In the genomic region with DNA sequence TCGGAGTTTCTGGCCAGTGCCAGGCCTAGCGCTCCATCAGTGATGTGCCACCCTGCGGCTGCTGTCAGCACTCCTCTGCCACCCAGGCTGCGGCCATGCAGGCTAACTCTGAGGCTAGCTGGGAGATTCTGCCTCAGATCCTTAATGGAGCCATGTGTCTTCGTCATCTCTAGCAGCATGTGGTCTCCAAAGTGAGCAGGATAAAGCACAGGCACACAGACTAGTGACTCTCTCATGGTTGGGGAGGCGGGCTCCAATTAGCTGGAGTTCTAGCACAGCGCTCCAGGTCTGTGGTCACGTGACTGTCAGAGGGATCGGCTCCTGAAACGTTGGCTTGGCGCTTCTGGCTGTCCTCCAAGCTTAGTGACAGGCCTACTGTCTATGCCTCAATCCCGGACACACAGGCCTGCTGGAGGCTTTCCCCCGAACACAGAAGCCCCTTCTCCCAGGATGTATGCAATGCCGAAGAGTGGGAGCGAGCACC, we compare ENCODE assay signal across 8 mouse cellular contexts.
DNase-seq lines count a peak whose midpoint lies in the region; ATAC-seq and TF ChIP-seq lines count a peak whose summit lies in the region.

No protein-coding gene starts in this region.

- H3K4me1 ChIP-seq in forebrain, embryonic 10.5 days: peaks cover 60% of the 10 kb centered on the region
- peaks cover 33% of the 10 kb centered on the region for H3K4me1 ChIP-seq in hindbrain, postnatal 0 days (ENCODE audit: insufficient read depth, low read length)

- TF ChIP-seq CTCF in hindbrain, postnatal 0 days (IDR thresholded peaks at IDR 0.05; ENCODE audit: low read depth): peak; percentile 54

- DNase-seq in right cerebral cortex, postnatal 10 days (ENCODE audit: low spot score in 2 of 2): peak; percentile 74 to 81
- DNase-seq in right cerebral cortex, adult 2 months (ENCODE audit: low spot score in 2 of 2): no peak
- no peak for DNase-seq in forebrain, embryonic 10.5 days (ENCODE audit: extremely low spot score, low spot score)
- DNase-seq in hindbrain, postnatal 0 days (ENCODE audit: low spot score): peak; percentile 83
- peak; percentile 14 for DNase-seq in retina, postnatal 7 days (ENCODE audit: low read depth, low spot score)
- no peak for DNase-seq in spleen, adult 18-20 months
- DNase-seq in kidney, adult 8-10 months: no peak
- DNase-seq in natural killer cell, adult 2 months (ENCODE audit: low spot score in 2 of 2): no peak

- no peak overlapping the region for H3K4me3 ChIP-seq in forebrain, embryonic 10.5 days
- no peak overlapping the region for H3K4me3 ChIP-seq in hindbrain, postnatal 0 days (ENCODE audit: low read length)

- H3K9me3 ChIP-seq in forebrain, embryonic 10.5 days: no peaks in the 10 kb centered on the region
- no peaks in the 10 kb centered on the region for H3K9me3 ChIP-seq in hindbrain, postnatal 0 days (ENCODE audit: low read length)

- no peak overlapping the region for H3K9ac ChIP-seq in hindbrain, postnatal 0 days (replicated peaks; ENCODE audit: low read length)

- H3K36me3 ChIP-seq in forebrain, embryonic 10.5 days (replicated peaks): peaks cover 27% of the 10 kb centered on the region
- H3K36me3 ChIP-seq in hindbrain, postnatal 0 days (ENCODE audit: insufficient read depth, low read length): peaks cover 4% of the 10 kb centered on the region; the same call in 1 of the 2 replicates

- H3K27ac ChIP-seq in forebrain, embryonic 10.5 days: peak overlapping the region; percentile 66
- H3K27ac ChIP-seq in hindbrain, postnatal 0 days: no peak overlapping the region; the same call in 1 of the 2 replicates

- no peaks in the 10 kb centered on the region for H3K27me3 ChIP-seq in forebrain, embryonic 10.5 days (ENCODE audit: poor library complexity, severe bottlenecking)
- H3K27me3 ChIP-seq in hindbrain, postnatal 0 days (ENCODE audit: insufficient read depth, low read length): no peaks in the 10 kb centered on the region

- 79% methylated on average over 15 of the region's 15 CpGs for WGBS in forebrain, embryonic 10.5 days
- WGBS in hindbrain, postnatal 0 days: 27% methylated on average over 15 of the region's 15 CpGs

- peak; percentile 76 for ATAC-seq in hindbrain, postnatal 0 days

- no peak overlapping the region for H3K4me2 ChIP-seq in hindbrain, postnatal 0 days (ENCODE audit: low read depth, low read length)

Comparison
In these comparisons a context has a peak if more than half of its experiments do, and no peak if none do; other contexts are left out.
1. DNase-seq: peak in right cerebral cortex, postnatal 10 days (2 of 2), hindbrain, postnatal 0 days (single experiment) and retina, postnatal 7 days (single experiment); none in right cerebral cortex, adult 2 months (0 of 2), forebrain, embryonic 10.5 days (single experiment), spleen, adult 18-20 months (0 of 2), kidney, adult 8-10 months (0 of 2) and natural killer cell, adult 2 months (0 of 2).